In the genomic region with DNA sequence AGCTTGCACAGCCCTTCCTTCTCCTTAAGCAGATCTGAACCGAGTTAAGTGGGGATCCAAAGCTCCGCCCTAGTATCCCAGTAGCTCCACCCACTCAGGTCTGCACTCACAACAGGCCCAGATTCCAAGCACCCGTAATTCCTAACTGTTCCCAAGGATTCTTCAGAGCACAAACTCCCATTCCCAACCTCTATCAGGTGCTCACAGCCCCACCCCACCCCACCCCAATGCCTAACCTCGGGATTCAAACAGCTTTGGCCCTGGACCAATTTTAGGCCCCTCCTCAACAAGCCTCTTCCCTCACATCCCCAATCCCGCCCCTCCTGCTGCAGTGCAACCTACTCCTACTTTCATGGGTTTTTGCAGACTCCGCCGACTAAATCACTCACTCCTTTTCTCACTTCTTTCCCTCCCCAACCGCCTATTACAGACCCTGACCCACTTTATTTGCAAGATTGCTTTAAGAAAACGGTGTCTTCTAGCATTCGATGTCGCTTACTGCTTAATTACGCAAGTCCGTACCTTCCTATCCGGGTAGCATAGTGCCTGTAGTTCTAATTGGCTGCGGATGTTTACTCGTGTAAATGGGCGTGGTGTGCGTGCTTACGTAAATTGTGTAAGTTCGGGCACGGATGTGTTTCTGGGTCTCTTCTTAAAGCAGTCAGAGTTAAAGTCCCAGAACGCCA, we compare ENCODE assay signal across 8 mouse cellular contexts. TPM values are rescaled to one million over a fixed set of nuclear protein-coding genes. Genes with fewer than 3 reads are reported as not detected.
A peak's percentile ranks its signal among the peaks of the same experiment; 100 is the strongest.
DNase-seq lines count a peak whose midpoint lies in the region; ATAC-seq and TF ChIP-seq lines count a peak whose summit lies in the region.

1110012L19Rik (plus strand) TSS at position 602 of the 686 bp plus-strand sequence.

- H3K27me3 ChIP-seq in MEL (ENCODE audit: control insufficient read depth in 1 of 2, insufficient read depth in 2 of 2, low read length in 2 of 2), result no peaks in the 10 kb centered on the region; a peak in 1 of 4 replicates
- H3K27me3 ChIP-seq in forebrain, postnatal 0 days (ENCODE audit: insufficient read depth, low read length), result no peaks in the 10 kb centered on the region
- no peaks in the 10 kb centered on the region for H3K27me3 ChIP-seq in lung, embryonic 15.5 days

- H3K79me2 ChIP-seq in MEL (ENCODE audit: control insufficient read depth, insufficient read depth, low read length, poor library complexity), result no peaks in the 10 kb centered on the region; the same call in 1 of the 2 replicates

- H3K4me2 ChIP-seq in forebrain, postnatal 0 days (ENCODE audit: low read depth), result peak within 1 kb of the TSS; percentile 49
- peak within 1 kb of the TSS; percentile 53 for H3K4me2 ChIP-seq in lung, embryonic 15.5 days

- TF ChIP-seq RAD21 in MEL (IDR thresholded peaks at IDR 0.05; ENCODE audit: low read depth, low read length), result no peak

- TF ChIP-seq CTCF in MEL (IDR thresholded peaks at IDR 0.05 in 2 of 3, conservative IDR thresholded peaks at IDR 0.05 in 1 of 3; ENCODE audit: control insufficient read depth in 1 of 3, insufficient read depth in 1 of 3, low read depth in 2 of 3, low read length in 3 of 3, poor library complexity in 1 of 3, severe bottlenecking in 1 of 3), result no peak
- TF ChIP-seq CTCF in forebrain, postnatal 0 days (IDR thresholded peaks at IDR 0.05; ENCODE audit: low read depth), result no peak

- no peaks in the 10 kb centered on the region for H3K9me3 ChIP-seq in MEL (replicated peaks; ENCODE audit: insufficient read depth, low read length)
- no peaks in the 10 kb centered on the region for H3K9me3 ChIP-seq in forebrain, postnatal 0 days (ENCODE audit: low read length)
- no peaks in the 10 kb centered on the region for H3K9me3 ChIP-seq in lung, embryonic 15.5 days

- TF ChIP-seq EP300 in MEL (IDR thresholded peaks at IDR 0.05; ENCODE audit: low read depth in 1 of 2, low read length in 2 of 2), result no peak

- H3K4me3 ChIP-seq in MEL (ENCODE audit: control insufficient read depth in 1 of 2, insufficient read depth in 1 of 2, low read depth in 2 of 2, low read length in 2 of 2), result peak within 1 kb of the TSS; percentile 91 to 92
- H3K4me3 ChIP-seq in forebrain, postnatal 0 days (ENCODE audit: low read depth, low read length), result peak within 1 kb of the TSS; percentile 46
- peak within 1 kb of the TSS; percentile 52 for H3K4me3 ChIP-seq in lung, embryonic 15.5 days

- H3K4me1 ChIP-seq in MEL (ENCODE audit: control insufficient read depth in 1 of 2, insufficient read depth in 2 of 2, low read length in 2 of 2), result peaks cover 0 to 5% of the 10 kb centered on the region in 2 experiments; a peak in 2 of 4 replicates
- no peaks in the 10 kb centered on the region for H3K4me1 ChIP-seq in forebrain, postnatal 0 days (ENCODE audit: insufficient read depth)
- no peaks in the 10 kb centered on the region for H3K4me1 ChIP-seq in lung, embryonic 15.5 days

- peak within 1 kb of the TSS; percentile 77 for H3K27ac ChIP-seq in MEL (ENCODE audit: control insufficient read depth, low read depth, low read length)
- H3K27ac ChIP-seq in forebrain, postnatal 0 days (ENCODE audit: low read depth, low read length), result peak within 1 kb of the TSS; percentile 83
- H3K27ac ChIP-seq in lung, embryonic 15.5 days, result peak within 1 kb of the TSS; percentile 79

- H3K36me3 ChIP-seq in MEL (ENCODE audit: control insufficient read depth in 1 of 2, insufficient read depth in 2 of 2, low read length in 2 of 2), result no peaks in the 10 kb centered on the region
- H3K36me3 ChIP-seq in forebrain, postnatal 0 days (ENCODE audit: insufficient read depth), result no peaks in the 10 kb centered on the region; the same call in 1 of the 2 replicates
- no peaks in the 10 kb centered on the region for H3K36me3 ChIP-seq in lung, embryonic 15.5 days

- ATAC-seq in forebrain, postnatal 0 days, result peak; percentile 98
- ATAC-seq in lung, embryonic 15.5 days (ENCODE audit: borderline replicate concordance, extremely low read depth, low FRiP score, low TSS enrichment), result peak; percentile 96

- no peak for TF ChIP-seq POLR2A in MEL (IDR thresholded peaks at IDR 0.05; ENCODE audit: control insufficient read depth in 1 of 2, insufficient read depth in 1 of 2, low read depth in 1 of 2, low read length in 2 of 2, poor library complexity in 1 of 2)

- peak within 1 kb of the TSS; percentile 71 for H3K9ac ChIP-seq in MEL (ENCODE audit: control insufficient read depth, low read depth, low read length, poor library complexity, severe bottlenecking)
- H3K9ac ChIP-seq in forebrain, postnatal 0 days, result peak within 1 kb of the TSS; percentile 47
- peak within 1 kb of the TSS; percentile 47 for H3K9ac ChIP-seq in lung, embryonic 15.5 days

- WGBS in forebrain, postnatal 0 days, result 23% methylated on average over 22 of the region's 22 CpGs
- 13% methylated on average over 22 of the region's 22 CpGs for WGBS in lung, embryonic 15.5 days

- peak; percentile 92 for DNase-seq in MEL (ENCODE audit: low read depth, low spot score)
- peak; percentile 72 to 79 for DNase-seq in cerebellum, adult 18-20 months
- peak; percentile 90 for DNase-seq in forebrain, postnatal 0 days
- peak; percentile 63 for DNase-seq in heart, postnatal 4 days
- DNase-seq in layer of hippocampus, adult 8-10 months (ENCODE audit: low spot score in 2 of 2), result peak; percentile 78 to 81
- peak; percentile 16 for DNase-seq in ovary, postnatal 10 days (ENCODE audit: low spot score)
- peak; percentile 39 to 51 for DNase-seq in thymus, postnatal 10 days (ENCODE audit: low spot score in 2 of 2)

TF ChIP-seq in MEL, 35 proteins besides CTCF, POLR2A, EP300 and RAD21:
- 0 out of 2 replicates have a peak, but pooled peaks have one; percentile 39 for TF ChIP-seq MYC (IDR thresholded peaks at IDR 0.05; ENCODE audit: low read depth, low read length)
- TF ChIP-seq SIN3A (IDR thresholded peaks at IDR 0.05; ENCODE audit: low read length), result peak; percentile 74
- no peak for TF ChIP-seq MAFK (IDR thresholded peaks at IDR 0.05; ENCODE audit: borderline replicate concordance, low read depth, low read length)
- no peak for TF ChIP-seq NRF1 (IDR thresholded peaks at IDR 0.05; ENCODE audit: insufficient read depth, low read depth, low read length, poor library complexity, severe bottlenecking)
- TF ChIP-seq GATA1 (IDR thresholded peaks at IDR 0.05; ENCODE audit: low read depth, low read length), result no peak
- TF ChIP-seq ZC3H11A (IDR thresholded peaks at IDR 0.05; ENCODE audit: low read depth, low read length), result no peak
- TF ChIP-seq HCFC1 (IDR thresholded peaks at IDR 0.05; ENCODE audit: low read depth, low read length), result peak; percentile 72
- TF ChIP-seq POLR2AphosphoS5 (IDR thresholded peaks at IDR 0.05; ENCODE audit: borderline replicate concordance, low read depth, low read length), result no peak
- no peak for TF ChIP-seq MYB (IDR thresholded peaks at IDR 0.05; ENCODE audit: low read depth, low read length)
- no peak for TF ChIP-seq MAX (IDR thresholded peaks at IDR 0.05; ENCODE audit: low read length)
- TF ChIP-seq TBP (IDR thresholded peaks at IDR 0.05; ENCODE audit: low read depth, low read length), result 0 out of 2 replicates have a peak, but pooled peaks have one; percentile 24
- no peak for TF ChIP-seq GABPA (IDR thresholded peaks at IDR 0.05; ENCODE audit: low read depth, low read length)
- TF ChIP-seq NELFE (IDR thresholded peaks at IDR 0.05; ENCODE audit: low read depth, low read length), result peak; percentile 44
- no peak for TF ChIP-seq ZNF384 (IDR thresholded peaks at IDR 0.05; ENCODE audit: low read depth, low read length)
- no peak for TF ChIP-seq TAL1 (IDR thresholded peaks at IDR 0.05; ENCODE audit: low read length)
- no peak for TF ChIP-seq E2F4 (IDR thresholded peaks at IDR 0.05; ENCODE audit: borderline replicate concordance, low read depth, low read length)

RNA-seq across cellular contexts. Expression of gene 1110012L19Rik, which starts in this region (rescaled TPM):
- total RNA-seq in MEL (2012; rRNA removed), result 7.5 and 9.2 TPM in 2 replicates
- polyA plus RNA-seq in MEL (2012; ENCODE audit: insufficient read depth in 1 of 2, insufficient read length in 2 of 2, low read depth in 1 of 2, low replicate concordance in 2 of 2, missing spikeins in 1 of 2), result 10 to 100 TPM in 1 of 2 experiments, not detected in 1; 10.4 TPM
- 28.5 and 33.1 TPM in 2 replicates for total RNA-seq in forebrain, postnatal 0 days (2014; rRNA removed)
- 47.2 and 48.8 TPM in 2 replicates for polyA plus RNA-seq in forebrain, postnatal 0 days (2015; fragmentation: Nextera tagmentation; extraction: Ambion mirVana)
- total RNA-seq in heart, postnatal 4 days (2021), result 10 to 100 TPM; 11.1 to 13.2 TPM
- 10 to 100 TPM; 10.7 to 14.9 (median 12.9) TPM for total RNA-seq in layer of hippocampus, adult 8-10 months (2022)
- 32.1 and 32.5 TPM in 2 replicates for polyA plus RNA-seq in lung, embryonic 15.5 days (2015; fragmentation: Nextera tagmentation; extraction: Ambion mirVana)

Comparison
In these comparisons a context has a peak if more than half of its experiments do, and no peak if none do; other contexts are left out.
1. Peak in every context shown above with its lines: DNase-seq, ATAC-seq, H3K4me3 ChIP-seq and H3K27ac ChIP-seq.
2. DNase-seq: peak in every context shown above with its lines; median percentile 92 in MEL; 90 in forebrain, postnatal 0 days; 80 in layer of hippocampus, adult 8-10 months; 76 in cerebellum, adult 18-20 months; 63 in heart, postnatal 4 days; 45 in thymus, postnatal 10 days; 16 in ovary, postnatal 10 days.